Mouse (Mus musculus) forebrain, postnatal 0 days (tissue): ENCODE results near the gene Btbd11. TPM values are rescaled to one million over a fixed set of nuclear protein-coding genes. Genes with fewer than 3 reads are reported as not detected.

Experiments
- ATAC-seq: fragments of 200-750 bp; cut with Nextera tagmentation; 2 replicates; pipeline ENCODE4 v1.8.0; 2017; ENCODE audit warnings: mild to moderate bottlenecking, moderate library complexity
- DNase-seq: peaks from one replicate; pipeline ENCODE4 v3.0.0-alpha.2; 2015
- H3K27ac ChIP-seq: fragments of 300-500 bp; sonication (generic); 2 replicates; pipeline ENCODE4 v1.5.1; 2014; ENCODE audit warnings: low read depth, mild to moderate bottlenecking, antibody characterized with exemption, low read length, moderate library complexity, mixed read lengths
- H3K27me3 ChIP-seq: fragments of 300-500 bp; sonication (generic); 2 replicates; pipeline ENCODE4 v1.6.1; 2014; ENCODE audit warnings: mild to moderate bottlenecking, low read length, mixed read lengths; ENCODE audit not compliant: insufficient read depth
- H3K36me3 ChIP-seq: fragments of 300-500 bp; sonication (generic); 2 replicates; pipeline ENCODE4 v1.6.1; 2014; ENCODE audit warnings: mild to moderate bottlenecking, moderate library complexity; ENCODE audit not compliant: insufficient read depth
- H3K4me1 ChIP-seq: fragments of 300-500 bp; sonication (generic); 2 replicates; pipeline ENCODE4 v1.6.1; 2014; ENCODE audit warnings: antibody characterized with exemption; ENCODE audit not compliant: insufficient read depth
- H3K4me2 ChIP-seq: fragments of 300-500 bp; sonication (generic); 2 replicates; pipeline ENCODE4 v1.6.1; 2014; ENCODE audit warnings: low read depth, mild to moderate bottlenecking, moderate library complexity
- H3K4me3 ChIP-seq: fragments of 300-500 bp; sonication (generic); 2 replicates; pipeline ENCODE4 v1.5.1; 2014; ENCODE audit warnings: low read depth, low read length, mixed read lengths
- H3K9ac ChIP-seq: fragments of 300-500 bp; sonication (generic); 2 replicates; pipeline ENCODE4 v1.6.1; 2014; ENCODE audit warnings: mild to moderate bottlenecking
- H3K9me3 ChIP-seq: fragments of 300-500 bp; sonication (generic); 2 replicates; pipeline ENCODE4 v1.6.1; 2016; ENCODE audit warnings: low read length
- CTCF ChIP-seq: sonication (generic); IDR thresholded peaks from 2 replicates; pipeline ENCODE4 v1.5.1; 2016; ENCODE audit warnings: antibody characterized with exemption, control low read depth, low read depth
- WGBS: fragments of 180-500 bp; shearing (Covaris S2); extraction: QIAGEN DNeasy Blood & Tissue Kit; methylation state at CpG from one replicate; pipeline ENCODE4 v1.1.7; 2014; 5-methylcytosine and 5-hydroxymethylcytosine counted together
- polyA plus RNA-seq: library from polyadenylated mRNA; unstranded; fragments of >200 nt; fragmentation: Nextera tagmentation; extraction: Ambion mirVana; gene quantifications from 2 replicates; pipeline ENCODE4 v1.2.1, GENCODE M21; 2015
- total RNA-seq: library from RNA; depleted of rRNA; stranded (reverse); fragments of >200 nt; gene quantifications from 2 replicates; pipeline ENCODE4 v1.2.3, GENCODE M21; 2014

Btbd11 gene
- total and polyA plus RNA-seq, 2 experiments from 2014 or later: 9.9 to 22.5 TPM

DNA sequence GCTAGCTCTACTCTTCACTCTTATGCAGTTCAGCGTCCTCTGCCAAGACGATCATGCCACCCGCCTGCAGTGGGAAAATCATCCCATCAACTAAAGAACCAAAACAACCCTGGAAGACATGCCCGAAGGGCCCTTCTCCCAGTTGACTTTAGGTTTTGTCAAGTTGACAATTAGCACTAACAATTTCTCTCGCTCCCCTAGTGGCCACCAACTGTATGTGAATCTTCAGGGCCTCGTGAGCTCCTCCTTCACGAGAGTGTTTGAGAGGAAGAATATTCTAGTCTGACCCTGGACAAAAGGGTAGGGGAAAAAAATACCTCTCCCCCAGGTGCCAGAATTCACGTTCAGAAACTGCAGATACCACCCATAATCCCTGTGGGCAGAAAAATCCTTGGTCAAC lies 168.6 kb downstream of the Btbd11 start:
- 61% methylated on average over 8 of the region's 8 CpGs for WGBS
- H3K27ac ChIP-seq: no peak overlapping the region
- H3K4me3 ChIP-seq: no peak overlapping the region
- no peaks in the 10 kb centered on the region for H3K36me3 ChIP-seq
- peak; percentile 57 for TF ChIP-seq CTCF
- DNase-seq (peak; percentile 14), ATAC-seq (no peak)
- no peak overlapping the region for H3K4me2 ChIP-seq
- no peaks in the 10 kb centered on the region for H3K4me1 ChIP-seq
- no peaks in the 10 kb centered on the region for H3K9me3 ChIP-seq
- no peak overlapping the region for H3K9ac ChIP-seq
- no peaks in the 10 kb centered on the region for H3K27me3 ChIP-seq

DNA sequence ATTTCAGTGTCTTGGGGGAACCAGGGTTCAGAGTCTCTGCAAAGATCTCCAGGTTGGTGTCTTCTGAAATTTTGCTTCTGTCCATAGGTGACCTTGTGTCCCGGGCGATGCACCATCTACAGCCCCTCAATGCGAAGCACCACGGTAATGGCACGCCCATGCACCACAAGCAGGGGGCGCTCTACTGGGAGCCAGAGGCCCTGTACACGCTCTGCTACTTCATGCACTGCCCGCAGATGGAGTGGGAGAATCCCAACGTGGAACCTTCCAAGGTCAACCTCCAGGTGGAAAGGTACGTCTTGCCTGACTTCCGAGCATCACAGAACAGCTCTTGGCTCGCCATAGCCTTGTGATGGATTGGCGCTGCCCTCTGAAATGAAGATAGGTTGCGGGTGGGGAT lies 174.8 kb downstream of the Btbd11 start:
- no peaks in the 10 kb centered on the region for H3K36me3 ChIP-seq
- whole genome bisulfite sequencing: 91% methylated on average over 14 of the region's 14 CpGs
- no peak for ATAC-seq

DNA sequence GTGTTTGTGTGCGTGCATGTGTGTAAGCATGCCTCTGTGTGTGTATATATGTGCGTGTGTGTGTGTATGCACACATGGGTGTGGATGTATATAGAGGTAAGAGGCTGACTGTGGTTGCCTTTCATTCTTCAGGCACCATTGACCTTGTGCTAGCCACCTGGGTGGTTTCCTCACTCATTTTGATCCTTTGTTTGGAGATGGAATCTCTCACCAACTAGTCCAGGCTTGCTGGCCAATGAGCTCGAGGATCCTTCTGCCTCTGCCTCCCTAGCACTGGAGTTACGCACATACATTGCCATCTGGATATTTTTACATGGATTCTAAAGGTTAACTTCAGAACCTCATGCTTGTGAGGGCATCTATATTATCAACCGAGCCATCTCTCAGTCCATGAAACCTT lies 184.8 kb downstream of the Btbd11 start:
- WGBS: 90% methylated on average over 5 of the region's 5 CpGs
- TF ChIP-seq CTCF: no peak
- no peak for ATAC-seq
- Histone ChIP-seq H3K9me3 (no peaks in the 10 kb centered on the region), H3K36me3 (no peaks in the 10 kb centered on the region), H3K4me1 (no peaks in the 10 kb centered on the region), H3K4me2 (no peak overlapping the region), H3K4me3 (no peak overlapping the region), H3K27me3 (no peaks in the 10 kb centered on the region), H3K27ac (no peak overlapping the region), H3K9ac (no peak overlapping the region)
- no peak for DNase-seq

More for the DNA sequence above, 174.8 kb downstream of the Btbd11 start:
- Histone ChIP-seq H3K4me1 (no peaks in the 10 kb centered on the region), H3K27me3 (no peaks in the 10 kb centered on the region), H3K27ac (no peak overlapping the region), H3K4me2 (no peak overlapping the region), H3K9ac (no peak overlapping the region), H3K4me3 (no peak overlapping the region), H3K9me3 (no peaks in the 10 kb centered on the region)
- TF ChIP-seq CTCF: peak; percentile 10; the same call in 1 of the 2 replicates
- no peak for DNase-seq

DNA sequence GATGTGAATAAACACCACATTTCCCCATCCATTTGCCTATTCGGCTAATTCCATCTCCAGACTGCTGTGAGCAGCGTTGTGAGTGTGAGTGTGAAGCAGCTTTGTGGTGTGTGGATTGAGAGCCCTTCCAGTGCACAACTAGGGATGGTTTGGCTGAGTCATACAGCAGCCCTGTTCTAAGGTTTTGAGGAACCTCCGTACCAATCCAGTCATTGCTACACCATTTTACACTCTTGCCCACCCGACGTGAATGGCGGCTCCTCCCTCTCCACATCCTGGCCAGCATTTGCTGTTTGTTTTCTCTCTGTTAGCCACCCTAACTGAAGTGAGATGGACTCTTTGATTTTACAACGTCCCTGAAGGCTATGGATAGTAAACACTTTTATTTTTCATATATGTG lies 186.0 kb downstream of the Btbd11 start:
- no peaks in the 10 kb centered on the region for H3K27me3 ChIP-seq
- no peak overlapping the region for H3K4me3 ChIP-seq
- no peak for TF ChIP-seq CTCF
- H3K9ac ChIP-seq: no peak overlapping the region
- no peak overlapping the region for H3K4me2 ChIP-seq
- no peak overlapping the region for H3K27ac ChIP-seq
- no peaks in the 10 kb centered on the region for H3K4me1 ChIP-seq
- no peaks in the 10 kb centered on the region for H3K36me3 ChIP-seq
- DNase-seq: no peak
- no peaks in the 10 kb centered on the region for H3K9me3 ChIP-seq
- WGBS: 88% methylated on average over 7 of the region's 7 CpGs
- ATAC-seq: no peak

DNA sequence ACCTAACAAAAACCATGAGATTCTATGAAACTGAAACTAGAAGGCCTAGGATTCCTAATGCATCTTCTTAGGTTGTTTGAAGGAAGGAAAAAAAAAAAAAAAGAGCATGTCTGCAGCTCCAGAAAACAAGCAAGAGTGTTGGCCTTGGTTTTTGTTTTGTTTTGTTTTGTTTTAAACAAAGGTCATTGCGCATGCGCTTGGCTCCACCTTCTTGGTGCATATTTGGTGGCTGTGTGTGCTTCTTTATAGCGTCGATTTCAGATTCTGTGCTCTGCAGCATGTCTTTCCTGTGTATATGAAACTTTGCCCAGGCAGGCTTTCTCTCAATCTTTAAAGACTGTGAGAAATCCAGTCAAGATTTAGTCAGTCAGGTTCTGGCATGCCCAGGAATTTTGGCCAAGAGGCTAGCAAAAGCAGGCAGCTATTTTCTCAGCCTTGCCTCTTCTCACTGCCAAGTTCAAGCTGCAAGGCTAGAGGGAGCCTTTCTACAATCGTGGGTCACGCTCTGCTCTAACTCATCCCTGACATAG lies 191.3 kb downstream of the Btbd11 start:
- Histone ChIP-seq H3K4me2 (no peak overlapping the region), H3K4me1 (no peaks in the 10 kb centered on the region), H3K4me3 (no peak overlapping the region), H3K36me3 (no peaks in the 10 kb centered on the region), H3K9me3 (no peaks in the 10 kb centered on the region), H3K9ac (no peak overlapping the region), H3K27me3 (no peaks in the 10 kb centered on the region), H3K27ac (no peak overlapping the region)
- ATAC-seq (no peak; the same call in 1 of the 2 replicates), DNase-seq (no peak)
- WGBS: 77% methylated on average over 6 of the region's 6 CpGs
- TF ChIP-seq CTCF: no peak

DNA sequence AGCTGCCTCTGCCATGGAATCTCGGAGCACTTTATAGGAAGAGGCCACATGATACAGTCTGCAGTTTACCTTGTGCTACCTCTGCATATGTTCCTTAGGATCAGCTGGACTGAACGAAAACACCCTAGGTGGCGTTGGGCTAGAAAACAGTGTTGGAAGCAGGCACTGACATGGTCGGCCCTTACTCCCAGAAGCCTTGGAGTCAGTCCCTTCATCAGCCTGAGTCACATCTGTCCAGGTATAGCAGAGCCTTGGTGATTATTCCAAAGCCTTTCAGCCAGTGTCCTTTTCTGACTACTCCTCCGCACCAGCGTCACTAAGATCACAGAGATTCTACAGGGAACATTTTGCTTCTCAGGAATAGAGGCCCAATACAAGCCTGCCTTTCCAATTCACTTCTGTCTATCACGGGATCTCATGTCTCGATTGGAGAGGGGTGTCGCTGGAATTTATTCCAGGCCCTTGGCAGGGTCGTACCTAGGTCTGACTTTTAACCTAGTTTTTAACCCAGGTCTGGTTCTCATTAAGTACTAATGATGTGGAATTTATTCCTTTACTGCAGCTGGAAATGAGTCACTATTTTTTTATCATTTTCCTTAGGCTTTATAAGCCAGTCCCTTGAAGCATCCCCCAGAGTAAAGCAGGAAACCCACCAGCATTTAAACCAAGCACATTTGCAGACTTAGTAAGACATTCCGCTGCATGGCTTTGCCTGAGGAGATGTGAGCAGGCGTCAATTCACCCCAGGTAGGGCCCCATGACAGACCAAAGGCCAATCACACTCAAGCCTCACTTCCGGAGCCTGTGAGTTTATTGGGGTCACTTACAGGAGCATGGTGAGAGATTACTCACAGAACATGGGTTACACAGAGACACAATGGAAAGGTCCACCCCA lies 192.2 kb downstream of the Btbd11 start:
- 90% methylated on average over 13 of the region's 13 CpGs for WGBS
- Histone ChIP-seq H3K4me2 (no peak overlapping the region), H3K9ac (no peak overlapping the region), H3K9me3 (no peaks in the 10 kb centered on the region), H3K27me3 (no peaks in the 10 kb centered on the region), H3K4me1 (no peaks in the 10 kb centered on the region), H3K4me3 (no peak overlapping the region), H3K36me3 (no peaks in the 10 kb centered on the region), H3K27ac (no peak overlapping the region)
- no peak for TF ChIP-seq CTCF
- DNase-seq: no peak
- no peak for ATAC-seq

DNA sequence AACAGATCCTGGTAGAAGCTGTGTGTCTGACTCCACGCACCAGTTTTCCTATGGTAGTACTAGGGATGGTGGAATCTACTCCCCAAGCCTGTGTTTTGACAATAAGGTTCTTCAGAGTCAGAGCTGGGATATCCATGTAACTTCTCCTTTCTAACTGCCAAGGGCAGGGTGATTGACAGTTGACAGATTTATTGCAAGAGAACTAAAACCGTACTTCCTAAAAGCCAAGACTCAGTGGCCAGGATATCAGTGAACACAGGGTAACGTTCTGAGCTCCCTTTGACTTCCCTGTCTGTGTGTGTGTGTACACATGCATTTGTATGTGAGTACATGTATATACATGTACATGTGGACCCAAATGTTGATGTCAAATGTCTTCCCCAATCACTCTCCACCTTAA lies 201.1 kb downstream of the Btbd11 start:
- H3K4me2 ChIP-seq: no peak overlapping the region
- H3K4me1 ChIP-seq: peaks cover 3% of the 10 kb centered on the region; the same call in 1 of the 2 replicates
- no peak for TF ChIP-seq CTCF
- H3K4me3 ChIP-seq: no peak overlapping the region
- H3K36me3 ChIP-seq: no peaks in the 10 kb centered on the region
- no peak overlapping the region for H3K9ac ChIP-seq
- DNase-seq (no peak), ATAC-seq (no peak)
- H3K9me3 ChIP-seq: no peaks in the 10 kb centered on the region
- no peaks in the 10 kb centered on the region for H3K27me3 ChIP-seq
- WGBS: 92% methylated on average over 3 of the region's 3 CpGs
- H3K27ac ChIP-seq: no peak overlapping the region
